Mouse (Mus musculus) monocyte, adult 2 months (primary cell): ENCODE results near the gene Upp1.

Experiments used
- DNase-seq, 2 experiments: peaks; one replicate each; pipeline ENCODE4 v3.0.0; 2022; ENCODE audit warnings: low spot score in 2 of 2, low read depth in 1 of 2

Gene Upp1

DNA sequence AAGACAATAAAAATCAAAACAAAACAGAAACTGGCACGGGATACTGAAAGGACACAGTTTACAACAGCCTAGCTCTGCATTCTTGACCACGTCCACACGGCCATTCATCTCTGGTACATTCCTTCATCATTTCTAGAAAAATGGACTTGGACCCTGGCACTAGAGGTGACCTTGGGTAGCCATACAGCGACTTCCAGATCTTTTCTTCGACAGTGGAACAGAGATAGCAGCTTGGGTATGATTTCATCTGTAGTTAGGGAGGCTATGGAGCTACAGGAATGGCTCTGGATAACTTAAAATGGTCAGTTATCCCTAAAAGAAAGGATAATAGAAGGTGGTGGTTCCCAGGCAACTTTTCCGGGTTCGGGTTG, at the start of gene Upp1:
Gene Upp1, plus strand, starts transcription at position 54 of the 371 bp plus-strand sequence.
- DNase-seq: no peak

DNA sequence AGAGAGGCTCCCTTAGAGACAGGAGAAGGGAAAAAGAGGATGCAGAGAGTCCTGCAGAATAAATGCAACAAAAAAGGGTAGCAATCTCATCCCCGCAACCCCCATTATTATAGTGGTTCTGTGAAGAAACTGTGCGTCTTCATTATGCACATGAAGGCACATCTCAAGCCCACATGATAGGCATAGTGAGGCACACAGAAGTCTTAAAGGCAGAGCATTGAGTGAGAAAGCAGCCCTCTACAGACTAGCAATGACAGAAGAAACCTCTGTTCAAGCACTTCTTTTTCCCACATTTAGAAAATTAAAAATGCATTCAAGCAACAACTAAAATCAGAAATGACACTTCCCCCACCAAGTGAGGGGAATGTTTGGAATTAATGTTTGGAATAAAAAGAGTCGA, 41.5 kb upstream of the Upp1 start:
- no peak for DNase-seq

- DNase-seq: no peak
These were observed 4.7 kb upstream of the Upp1 start for GRCm38 (mm10) chr11:9113189-9113588.

- DNase-seq: no peak
These were observed 2.4 kb upstream of the Upp1 start for GRCm38 (mm10) chr11:9115367-9116120.

DNA sequence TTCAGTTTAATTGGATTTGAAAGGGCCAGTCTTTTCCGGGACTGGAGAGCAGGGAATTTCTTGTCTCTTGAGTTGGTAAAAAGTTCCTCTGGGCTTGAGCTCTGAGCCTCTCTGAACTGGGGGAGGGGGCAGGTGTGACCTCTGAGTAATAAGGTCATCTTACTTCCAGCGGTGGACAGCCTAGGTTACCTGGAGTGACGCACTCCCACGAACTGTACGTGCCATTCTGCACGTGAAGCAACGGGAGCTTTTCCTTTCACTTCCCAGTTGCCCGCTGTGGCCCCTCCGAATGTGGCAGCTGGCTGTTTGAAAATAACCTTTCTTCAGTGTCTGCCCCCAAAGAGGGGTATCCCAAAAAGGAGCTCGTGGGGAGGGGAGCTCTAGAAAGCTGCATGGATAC, 1.8 kb upstream of the Upp1 start:
- no peak for DNase-seq

DNA sequence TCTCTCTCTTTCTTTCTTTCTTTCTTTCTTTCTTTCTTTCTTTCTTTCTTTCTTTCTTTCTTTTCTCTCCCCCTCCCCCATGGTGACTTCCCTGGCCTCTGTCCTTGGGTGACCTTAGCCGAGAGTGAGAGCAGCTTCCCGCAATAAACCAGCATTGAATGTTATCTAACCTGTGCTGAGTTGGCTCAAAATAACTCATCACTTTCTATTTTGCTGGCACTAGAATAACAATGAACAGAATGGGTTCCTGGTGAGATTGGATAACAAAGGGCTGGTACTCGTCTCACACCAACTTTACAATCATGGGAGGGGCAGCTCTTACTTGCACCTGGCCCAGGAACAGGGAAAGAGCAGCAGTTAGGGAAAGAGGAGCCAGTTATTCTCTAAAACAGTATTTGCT, 987 bp upstream of the Upp1 start:
- no peak for DNase-seq

DNA sequence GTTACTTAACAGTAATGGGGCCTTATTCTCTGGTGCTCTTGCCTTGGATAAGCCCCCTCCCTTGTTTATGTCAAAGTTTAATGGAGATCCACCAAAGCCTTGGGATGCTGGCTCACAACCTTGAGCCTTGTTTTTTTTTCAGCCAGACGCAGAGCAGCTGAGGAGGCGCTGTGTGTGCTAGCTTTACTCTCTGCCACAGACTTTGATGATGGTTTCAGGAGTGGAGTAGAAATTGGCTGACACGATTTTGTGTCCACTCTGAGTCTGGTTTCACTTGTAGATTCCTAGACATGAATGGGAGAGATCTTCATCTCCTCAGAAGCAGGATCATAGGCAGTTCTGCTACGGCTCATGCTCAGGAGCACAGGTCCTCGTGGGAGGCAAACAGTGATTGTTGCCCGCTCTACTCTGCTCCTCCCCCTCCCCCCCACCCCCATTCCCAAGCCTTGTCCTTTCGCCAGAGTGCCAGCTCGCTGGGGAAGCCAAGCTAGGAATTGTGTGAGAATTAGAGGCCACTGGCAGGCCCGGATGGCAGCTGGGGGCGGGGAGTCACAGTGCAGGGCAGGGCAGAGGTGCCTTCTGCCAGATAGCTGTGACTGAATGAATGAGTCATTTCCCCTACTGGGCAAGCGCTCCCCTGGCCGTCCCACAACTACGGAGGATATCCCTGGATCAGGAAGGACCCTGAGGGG, 399 bp upstream of the Upp1 start:
- no peak for DNase-seq

DNA sequence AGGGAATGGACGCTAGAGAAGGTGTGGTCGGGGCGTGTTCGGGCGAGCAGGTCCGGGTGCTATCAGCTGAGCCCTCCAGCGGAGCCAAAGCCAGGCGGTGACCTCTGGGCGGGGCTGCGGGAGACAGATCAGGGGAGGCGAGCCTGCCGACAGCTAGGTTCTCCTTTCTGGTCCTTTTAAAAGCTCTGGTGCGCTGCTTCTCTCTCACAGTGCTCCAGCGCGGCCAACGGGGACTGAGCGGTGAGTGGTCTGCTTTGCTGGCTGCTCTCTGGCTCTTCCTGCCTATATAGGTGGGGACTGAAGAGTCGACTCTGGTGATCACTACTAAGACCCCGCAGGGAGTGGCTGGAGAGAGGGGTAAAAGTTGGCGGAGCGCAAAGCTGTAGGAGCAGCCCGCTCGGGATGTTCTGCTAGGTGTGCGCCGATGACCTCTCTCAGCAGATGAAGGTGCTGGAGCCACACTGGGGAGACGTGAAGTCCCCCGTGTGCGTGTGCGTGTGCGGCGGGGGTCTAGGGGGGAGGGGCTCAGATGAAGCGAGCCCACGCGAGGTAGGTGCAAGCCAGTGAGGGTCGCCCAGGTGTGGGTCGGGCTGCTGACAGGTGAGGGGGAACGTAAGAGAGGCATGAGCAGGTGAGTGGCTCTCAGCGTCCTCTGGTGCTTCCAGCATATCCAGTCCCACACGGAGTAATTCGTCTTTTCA, 668 bp downstream of the Upp1 start:
- DNase-seq: peak; percentile 8 to 13

- DNase-seq: no peak
These were observed 1.5 kb downstream of the Upp1 start for GRCm38 (mm10) chr11:9119231-9120020.

GRCm38 (mm10) chr11:9122315-9122714, 4.4 kb downstream of the Upp1 start:
- DNase-seq: no peak

DNA sequence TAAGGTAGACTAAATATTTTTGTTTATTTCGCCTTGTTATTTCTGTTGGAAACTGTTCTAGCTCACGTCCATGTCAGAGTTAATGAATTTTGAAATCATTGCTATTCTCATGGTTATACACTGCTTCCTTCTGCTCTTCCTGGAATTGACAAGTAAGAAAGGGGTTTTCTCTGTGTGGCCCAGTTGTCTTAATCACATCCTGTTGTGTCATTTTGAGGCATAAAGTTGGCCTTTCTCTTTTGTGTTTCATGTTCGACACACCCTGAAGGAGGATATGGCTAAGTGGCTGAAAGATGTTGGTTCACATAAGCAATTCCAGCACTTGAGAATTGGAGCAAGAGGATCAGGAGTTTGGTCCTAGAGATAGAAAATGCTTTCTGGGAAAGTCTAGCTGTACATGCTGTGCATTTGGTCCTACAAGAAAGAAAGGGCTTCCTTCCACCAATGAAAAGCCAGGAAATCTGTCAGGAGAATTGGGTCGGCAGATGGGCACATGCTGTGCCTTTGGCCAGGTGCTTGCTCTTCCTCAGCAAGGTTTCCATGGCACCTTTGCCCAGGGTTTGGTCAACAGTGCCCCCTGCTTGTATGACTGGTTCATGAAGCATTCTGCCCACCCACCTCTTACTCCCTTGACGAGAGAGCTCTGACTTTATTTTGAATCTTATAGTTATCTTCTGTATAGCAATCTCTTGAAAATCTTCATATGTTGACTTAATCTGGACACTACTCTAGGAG, 8.6 kb downstream of the Upp1 start:
- DNase-seq: no peak

- no peak for DNase-seq
These were observed 10.2 kb downstream of the Upp1 start for GRCm38 (mm10) chr11:9128110-9128509.

- no peak for DNase-seq
These were observed 11.6 kb downstream of the Upp1 start for GRCm38 (mm10) chr11:9129528-9129927.

DNA sequence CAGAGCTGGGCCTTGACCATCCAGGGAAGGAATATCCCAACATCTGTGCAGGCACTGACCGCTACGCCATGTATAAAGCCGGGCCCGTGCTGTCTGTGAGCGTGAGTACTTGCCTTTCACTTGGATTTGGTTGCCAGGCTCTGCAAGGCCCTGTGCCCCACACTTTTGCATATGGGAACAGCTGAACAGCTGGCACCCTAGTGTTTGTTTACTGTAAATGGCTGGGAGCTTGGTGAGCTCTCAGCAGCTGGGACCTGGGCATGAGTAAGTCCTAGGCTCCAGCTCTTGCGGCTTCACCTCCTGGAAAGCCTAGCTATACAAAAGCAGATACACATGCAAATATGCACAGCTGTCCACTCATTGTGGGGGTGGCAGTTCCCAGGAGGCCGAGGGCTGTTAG, 13.8 kb downstream of the Upp1 start:
- no peak for DNase-seq

DNA sequence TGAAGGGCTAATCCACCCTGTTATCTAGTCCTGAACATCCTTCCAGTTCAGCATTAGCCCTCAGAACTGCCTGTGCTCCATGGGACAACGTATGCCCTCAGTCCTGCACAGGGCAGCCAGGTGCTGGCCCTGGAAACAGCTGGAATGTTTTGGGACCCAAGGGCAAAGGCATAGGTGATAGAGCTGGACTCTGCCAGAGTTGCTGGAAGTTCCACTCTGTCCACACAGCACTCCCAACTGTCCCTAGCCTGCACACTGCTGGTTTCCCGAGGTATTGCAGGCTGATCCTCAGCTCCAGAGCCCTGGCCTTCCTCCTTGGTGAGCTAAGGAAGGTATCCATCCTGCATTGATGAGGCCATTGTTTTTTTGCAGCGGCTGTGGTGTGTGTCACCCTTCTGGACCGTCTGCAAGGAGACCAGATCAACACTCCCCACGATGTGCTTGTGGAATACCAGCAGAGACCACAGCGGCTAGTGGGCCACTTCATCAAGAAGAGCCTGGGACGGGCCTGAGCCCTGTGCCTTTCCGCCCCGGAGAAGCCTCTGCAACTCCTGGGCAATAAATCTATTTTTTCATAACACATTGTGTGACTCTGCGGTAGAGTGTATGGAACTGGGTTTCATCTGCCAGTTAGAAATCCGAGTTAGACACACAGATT, 17.8 kb downstream of the Upp1 start:
- DNase-seq: no peak

DNA sequence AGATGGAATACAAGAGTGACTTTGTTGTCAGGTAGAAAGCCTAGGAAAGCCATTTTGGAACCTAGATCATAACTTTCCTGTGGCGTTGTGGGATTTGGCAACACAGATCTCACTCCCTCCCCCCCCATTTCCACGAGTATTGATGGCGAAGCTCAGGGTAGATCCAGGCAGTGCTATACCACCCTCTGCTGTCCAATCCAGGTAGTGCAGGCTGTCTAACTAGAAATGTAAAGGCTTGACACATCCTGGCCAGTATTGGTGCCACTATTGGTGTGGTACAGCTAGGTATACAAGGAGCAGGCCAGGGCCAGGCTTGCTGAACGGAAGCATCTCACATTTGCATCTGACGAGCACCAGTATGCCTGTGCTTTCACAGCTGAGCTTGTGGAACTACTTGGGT, 18.6 kb downstream of the Upp1 start:
- DNase-seq: peak in 1 of 2 experiments; percentile 34

DNA sequence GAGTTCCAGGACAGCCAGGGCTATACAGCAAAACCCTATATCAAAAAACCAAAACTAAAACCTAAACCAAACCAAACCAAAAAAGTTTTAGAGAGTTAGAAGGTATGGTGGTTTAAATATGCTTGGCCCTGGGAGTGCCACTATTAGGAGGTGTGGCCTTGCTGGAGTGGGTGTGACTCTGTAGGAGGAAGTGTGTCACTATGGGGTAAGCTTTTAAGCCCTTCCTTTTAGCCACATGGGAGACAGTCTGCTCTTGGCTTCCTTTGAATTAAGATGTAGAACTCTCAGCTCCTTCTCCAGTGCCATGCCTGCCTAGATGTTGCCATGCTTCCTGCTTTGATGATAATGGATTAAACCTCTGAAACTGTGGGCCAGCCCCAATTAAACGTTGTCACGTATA, 27.2 kb downstream of the Upp1 start:
- DNase-seq: no peak

GRCm38 (mm10) chr11:9146115-9146514, 28.2 kb downstream of the Upp1 start:
- DNase-seq: no peak

DNA sequence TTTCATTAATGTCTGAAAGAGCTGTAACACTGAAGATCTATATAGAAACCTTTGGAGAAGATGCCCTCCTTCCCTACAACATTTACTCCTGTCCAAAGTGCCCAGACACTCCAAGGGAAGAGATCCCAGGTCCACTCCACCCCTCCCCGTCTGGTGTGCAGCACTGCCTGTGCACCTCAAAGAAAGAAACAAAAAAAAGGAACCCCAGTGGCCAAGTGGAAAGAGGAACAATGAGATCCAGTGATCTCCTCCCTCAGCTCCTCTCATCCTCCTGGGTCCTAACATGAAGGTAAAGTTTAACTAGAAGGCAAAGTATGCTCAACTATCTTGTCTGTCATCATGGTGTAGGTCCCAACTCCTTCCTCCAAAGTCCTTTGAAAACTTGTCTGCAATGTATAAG, 28.8 kb downstream of the Upp1 start:
- DNase-seq: no peak

- no peak for DNase-seq
These were observed 30.3 kb downstream of the Upp1 start for GRCm38 (mm10) chr11:9148206-9148605.
